Comparison of ENCODE assay signal across 9 mouse cellular contexts in the genomic region with DNA sequence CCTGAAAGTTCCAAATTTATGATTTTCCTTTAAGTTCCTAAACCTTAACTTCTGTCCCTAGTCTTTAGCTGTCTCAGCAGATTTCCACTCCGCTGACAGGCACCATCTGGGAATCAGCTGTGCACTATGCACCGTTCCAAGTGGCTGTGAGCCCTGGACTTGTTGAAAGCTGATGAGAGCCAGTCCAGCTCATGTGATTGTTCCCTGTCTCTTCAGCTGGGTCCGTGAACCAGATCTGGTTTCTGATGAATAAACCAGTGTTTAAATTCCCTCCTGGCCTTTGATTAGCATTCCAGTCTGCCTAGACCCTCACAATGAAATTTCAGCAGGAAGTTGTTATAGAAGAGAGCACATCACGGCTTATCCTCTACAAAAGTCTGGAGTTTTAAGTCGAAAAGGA. TPM values are rescaled to one million over a fixed set of nuclear protein-coding genes. Genes with fewer than 3 reads are reported as not detected.
DNase-seq lines count a peak whose midpoint lies in the region; ATAC-seq and TF ChIP-seq lines count a peak whose summit lies in the region.
"Had no signal": no experiment of that assay in that cellular context is flagged by ENCODE, and none has a peak within 500 bp of the region (broad histone marks: within the 10 kb centered on the region; RNA-seq: fewer than 3 reads in every experiment).

No protein-coding gene starts in this region.

- H3K4me3 ChIP-seq in lung, embryonic 14.5 days (ENCODE audit: low read depth, low read length): no peak overlapping the region
- H3K4me3 ChIP-seq in lung, adult 2 months (replicated peaks; ENCODE audit: extremely low read depth, low read depth, low read length): no peak overlapping the region
- H3K4me3 ChIP-seq in heart, embryonic 14.5 days (ENCODE audit: control insufficient read depth in 1 of 2, insufficient read depth in 1 of 2, low read depth in 1 of 2, low read length in 2 of 2): no peak overlapping the region
- H3K4me3 ChIP-seq in midbrain, embryonic 16.5 days (ENCODE audit: low read depth, low read length): no peak overlapping the region

- no peaks in the 10 kb centered on the region; the same call in 1 of the 2 replicates for H3K4me1 ChIP-seq in lung, embryonic 14.5 days (ENCODE audit: insufficient read depth)
- no peaks in the 10 kb centered on the region for H3K4me1 ChIP-seq in lung, adult 2 months (ENCODE audit: control insufficient read depth, insufficient read depth, low read length)
- H3K4me1 ChIP-seq in heart, embryonic 14.5 days (ENCODE audit: control insufficient read depth in 2 of 2, insufficient read depth in 2 of 2, low read length in 2 of 2): peaks cover 7 to 25% of the 10 kb centered on the region in 2 experiments
- H3K4me1 ChIP-seq in midbrain, embryonic 16.5 days (ENCODE audit: control insufficient read depth, insufficient read depth, low read length): peaks cover 5% of the 10 kb centered on the region

- H3K9ac ChIP-seq in lung, embryonic 14.5 days: no peak overlapping the region
- no peak overlapping the region for H3K9ac ChIP-seq in heart, embryonic 14.5 days (ENCODE audit: low read length)
- no peak overlapping the region for H3K9ac ChIP-seq in midbrain, embryonic 16.5 days (ENCODE audit: low read depth, low read length)

- DNase-seq in lung, embryonic 14.5 days: peak; percentile 81
- no peak for DNase-seq in lung, adult 2 months
- DNase-seq in embryo, embryonic 11 days: peak; percentile 64
- DNase-seq in kidney, postnatal 36 days: peak; percentile 29 to 36
- DNase-seq in right cerebral cortex, postnatal 14 days: no peak

- H3K36me3 ChIP-seq in lung, embryonic 14.5 days (ENCODE audit: insufficient read depth): no peaks in the 10 kb centered on the region
- no peaks in the 10 kb centered on the region for H3K36me3 ChIP-seq in heart, embryonic 14.5 days (ENCODE audit: control insufficient read depth, insufficient read depth, low read length)
- no peaks in the 10 kb centered on the region for H3K36me3 ChIP-seq in midbrain, embryonic 16.5 days (ENCODE audit: control insufficient read depth, insufficient read depth, low read length)

- no peak overlapping the region for H3K4me2 ChIP-seq in lung, embryonic 14.5 days
- H3K4me2 ChIP-seq in heart, embryonic 14.5 days (ENCODE audit: low read length): no peak overlapping the region
- H3K4me2 ChIP-seq in midbrain, embryonic 16.5 days (ENCODE audit: low read length): no peak overlapping the region

- no peaks in the 10 kb centered on the region for H3K27me3 ChIP-seq in lung, embryonic 14.5 days (ENCODE audit: insufficient read depth, low read length)
- H3K27me3 ChIP-seq in heart, embryonic 14.5 days (ENCODE audit: control insufficient read depth, insufficient read depth, low read length): no peaks in the 10 kb centered on the region
- H3K27me3 ChIP-seq in midbrain, embryonic 16.5 days (ENCODE audit: control insufficient read depth, insufficient read depth, low read depth, low read length): no peaks in the 10 kb centered on the region
- H3K27me3 ChIP-seq: Patski had no signal

- no peak for TF ChIP-seq CTCF in lung, embryonic 14.5 days (IDR thresholded peaks at IDR 0.05; ENCODE audit: low read depth)
- no peak for TF ChIP-seq CTCF in lung, adult 2 months (IDR thresholded peaks at IDR 0.05; ENCODE audit: insufficient read depth, low read length)

- 27% methylated on average over 5 of the region's 5 CpGs for WGBS in lung, embryonic 14.5 days
- 48% methylated on average over 5 of the region's 5 CpGs for WGBS in lung, adult 2 months
- 22% methylated on average over 5 of the region's 5 CpGs for WGBS in heart, embryonic 14.5 days
- 43% methylated on average over 5 of the region's 5 CpGs for WGBS in midbrain, embryonic 16.5 days

- ATAC-seq in lung, embryonic 14.5 days (ENCODE audit: insufficient read depth): peak; percentile 95
- ATAC-seq in heart, embryonic 14.5 days (ENCODE audit: insufficient number of reproducible peaks, insufficient read depth, low FRiP score, low read depth): peak; percentile 75; the same call in 1 of the 2 replicates
- peak; percentile 68 for ATAC-seq in midbrain, embryonic 16.5 days
- ATAC-seq in CD4-positive, CD25-positive, alpha-beta regulatory T cell, adult 4 months: no peak
- ATAC-seq: Patski had no signal

- H3K27ac ChIP-seq in lung, embryonic 14.5 days (ENCODE audit: low read depth): no peak overlapping the region
- H3K27ac ChIP-seq in heart, embryonic 14.5 days (replicated peaks in 1 of 2; ENCODE audit: control insufficient read depth in 1 of 2, insufficient read depth in 1 of 2, low read depth in 2 of 2, low read length in 2 of 2): no peak overlapping the region
- H3K27ac ChIP-seq in midbrain, embryonic 16.5 days (ENCODE audit: low read length): no peak overlapping the region

- no peak for TF ChIP-seq POLR2A in lung, adult 2 months (IDR thresholded peaks at IDR 0.05; ENCODE audit: borderline replicate concordance, extremely low read depth, low read depth, low read length)

- no peaks in the 10 kb centered on the region for H3K9me3 ChIP-seq in lung, embryonic 14.5 days (ENCODE audit: low read depth, low read length)
- H3K9me3 ChIP-seq in heart, embryonic 14.5 days (ENCODE audit: control insufficient read depth, low read length): no peaks in the 10 kb centered on the region
- no peaks in the 10 kb centered on the region for H3K9me3 ChIP-seq in midbrain, embryonic 16.5 days (replicated peaks; ENCODE audit: control insufficient read depth, low read length, poor library complexity, severe bottlenecking)

RNA-seq across cellular contexts. Expression of a gene that starts 28.3 kb away (rescaled TPM):
- 15.0 and 21.2 TPM in 2 replicates for polyA plus RNA-seq in lung, embryonic 14.5 days (2014; fragmentation: Nextera tagmentation; extraction: Ambion mirVana)
- 37.3 and 154 TPM in 2 replicates for polyA plus RNA-seq in lung, adult 2 months (2012; rRNA removed)
- polyA plus RNA-seq in heart, embryonic 14.5 days (2014; fragmentation: Nextera tagmentation; extraction: Ambion mirVana): 162 and 170 TPM in 2 replicates
- polyA plus RNA-seq in midbrain, embryonic 16.5 days (2015; fragmentation: Nextera tagmentation; extraction: Ambion mirVana): 11.7 and 12.4 TPM in 2 replicates
- under 1 TPM; 0.65 to 0.84 TPM for polyA plus RNA-seq in CD4-positive, CD25-positive, alpha-beta regulatory T cell, adult 4 months (2017; shearing (Covaris generic))

RNA-seq across cellular contexts. Expression of a gene that starts 30.0 kb away (rescaled TPM):
- polyA plus RNA-seq in lung, embryonic 14.5 days (2014; fragmentation: Nextera tagmentation; extraction: Ambion mirVana): not detected in 2 replicates
- not detected in 2 replicates for polyA plus RNA-seq in lung, adult 2 months (2012; rRNA removed)
- not detected in 2 replicates for polyA plus RNA-seq in heart, embryonic 14.5 days (2014; fragmentation: Nextera tagmentation; extraction: Ambion mirVana)
- 0.39 TPM in 2 replicates for polyA plus RNA-seq in midbrain, embryonic 16.5 days (2015; fragmentation: Nextera tagmentation; extraction: Ambion mirVana)
- polyA plus RNA-seq in CD4-positive, CD25-positive, alpha-beta regulatory T cell, adult 4 months (2017; shearing (Covaris generic)): not detected
- polyA plus RNA-seq: Patski had no signal

Comparison
In these comparisons a context has a peak if more than half of its experiments do, and no peak if none do; other contexts are left out.
1. DNase-seq: peak in lung, embryonic 14.5 days (single experiment), embryo, embryonic 11 days (single experiment) and kidney, postnatal 36 days (2 of 2); none in lung, adult 2 months (single experiment) and right cerebral cortex, postnatal 14 days (single experiment).